Mouse (Mus musculus) liver, postnatal 0 days (tissue): ENCODE measurements around the gene Irx1.

Experiments
- CTCF ChIP-seq: sonication (generic); IDR thresholded peaks from 2 replicates; pipeline ENCODE4 v1.5.1; 2016; ENCODE audit warnings: antibody characterized with exemption, low read depth
- EP300 ChIP-seq: IDR thresholded peaks from 2 replicates; pipeline ENCODE4 v1.6.1; 2016; ENCODE audit warnings: antibody characterized with exemption, low read depth, mild to moderate bottlenecking

DNA sequence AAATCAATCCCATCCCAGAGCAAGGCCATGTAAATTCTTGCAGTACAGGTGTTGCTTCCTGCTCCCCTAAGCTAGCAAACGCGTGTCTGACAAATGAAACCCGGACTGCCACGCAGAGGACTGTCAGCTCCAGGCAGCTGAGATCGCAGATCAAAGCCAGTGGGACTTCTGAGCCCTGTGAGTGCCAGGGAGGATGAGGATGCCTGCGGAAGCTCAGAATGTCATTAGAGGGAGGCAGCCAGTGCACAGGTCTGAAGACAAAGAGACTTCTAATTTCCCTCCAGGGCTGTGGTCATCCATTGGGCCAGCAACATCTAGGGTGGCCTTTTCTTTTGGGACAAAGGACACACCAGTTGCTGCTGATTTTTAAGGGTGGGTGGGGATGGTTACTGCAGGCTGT lies 4.8 kb upstream of the Irx1 start:
- TF ChIP-seq CTCF: no peak
- TF ChIP-seq EP300: no peak
